Mouse (Mus musculus) T-helper 2 cell (primary cell): ENCODE results near the gene Gm20388.

Source experiments
- in situ Hi-C: fragments of 300-600 bp; cut with MboI, MseI; formaldehyde crosslinking; loops from one replicate; pipeline ENCODE4 v1.15.1; 2025; ENCODE audit warnings: high pct_unique_total_duplicates

Gm20388 gene

GRCm38 (mm10) chr8:120118847-120119246 is 208.2 kb downstream of the Gm20388 start:
- in situ Hi-C loops, result loop anchor here (10.0 kb wide), 2 partner anchors 564 to 1466 kb away; partner anchors contain the start of gene Mbtps1

GRCm38 (mm10) chr8:120119429-120119828 is 208.8 kb downstream of the Gm20388 start:
- in situ Hi-C loops, result loop anchor here (10.0 kb wide), 2 partner anchors 565 to 1465 kb away; partner anchors contain the start of gene Mbtps1

GRCm38 (mm10) chr8:120119931-120120330 is 209.3 kb downstream of the Gm20388 start:
- in situ Hi-C loops, result loop anchor here (10.0 kb wide), 2 partner anchors 565 to 1465 kb away; partner anchors contain the start of gene Mbtps1

DNA sequence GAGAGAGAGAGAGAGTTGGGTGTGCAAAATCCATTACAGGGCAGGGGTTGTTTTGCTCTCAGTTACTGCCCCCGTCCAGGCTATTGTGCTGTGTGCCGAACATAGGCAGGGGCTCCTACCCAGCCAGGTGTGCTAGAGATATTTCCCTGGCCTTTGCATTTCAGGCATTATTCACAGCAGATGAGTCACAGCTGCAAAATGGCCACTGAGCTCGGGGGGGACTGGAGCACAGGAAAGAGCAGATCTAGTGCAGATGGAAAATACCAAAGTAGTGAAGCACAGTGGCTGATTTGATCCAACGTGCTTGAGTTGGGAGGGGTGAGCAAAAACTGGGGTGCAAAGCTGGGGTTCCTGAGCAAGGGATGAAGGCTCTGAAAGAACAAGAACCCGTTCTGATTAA is 210.3 kb downstream of the Gm20388 start:
- in situ Hi-C loops, result no loop called here

DNA sequence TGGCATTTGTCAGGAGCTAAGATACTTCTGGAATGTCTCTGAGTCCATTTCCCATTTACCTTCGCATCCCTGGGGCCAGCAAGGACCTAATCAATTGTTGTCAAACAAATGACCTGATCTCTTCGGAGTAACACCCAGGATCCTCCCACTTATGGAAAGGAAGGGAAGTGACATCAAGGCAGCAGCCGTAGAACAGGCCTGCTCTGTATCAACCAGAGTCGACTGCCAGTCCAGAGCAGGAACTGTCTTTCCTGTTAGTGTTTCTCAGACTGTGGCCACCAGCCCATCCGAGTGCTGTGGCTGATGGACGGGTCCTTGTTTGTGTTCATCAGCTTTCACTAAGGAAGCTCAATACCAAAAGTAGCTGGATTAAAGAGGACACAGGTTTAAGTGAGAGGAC is 213.6 kb downstream of the Gm20388 start:
- in situ Hi-C loops, result no loop called here

GRCm38 (mm10) chr8:120124836-120125389 is 214.3 kb downstream of the Gm20388 start:
- in situ Hi-C loops, result no loop called here

DNA sequence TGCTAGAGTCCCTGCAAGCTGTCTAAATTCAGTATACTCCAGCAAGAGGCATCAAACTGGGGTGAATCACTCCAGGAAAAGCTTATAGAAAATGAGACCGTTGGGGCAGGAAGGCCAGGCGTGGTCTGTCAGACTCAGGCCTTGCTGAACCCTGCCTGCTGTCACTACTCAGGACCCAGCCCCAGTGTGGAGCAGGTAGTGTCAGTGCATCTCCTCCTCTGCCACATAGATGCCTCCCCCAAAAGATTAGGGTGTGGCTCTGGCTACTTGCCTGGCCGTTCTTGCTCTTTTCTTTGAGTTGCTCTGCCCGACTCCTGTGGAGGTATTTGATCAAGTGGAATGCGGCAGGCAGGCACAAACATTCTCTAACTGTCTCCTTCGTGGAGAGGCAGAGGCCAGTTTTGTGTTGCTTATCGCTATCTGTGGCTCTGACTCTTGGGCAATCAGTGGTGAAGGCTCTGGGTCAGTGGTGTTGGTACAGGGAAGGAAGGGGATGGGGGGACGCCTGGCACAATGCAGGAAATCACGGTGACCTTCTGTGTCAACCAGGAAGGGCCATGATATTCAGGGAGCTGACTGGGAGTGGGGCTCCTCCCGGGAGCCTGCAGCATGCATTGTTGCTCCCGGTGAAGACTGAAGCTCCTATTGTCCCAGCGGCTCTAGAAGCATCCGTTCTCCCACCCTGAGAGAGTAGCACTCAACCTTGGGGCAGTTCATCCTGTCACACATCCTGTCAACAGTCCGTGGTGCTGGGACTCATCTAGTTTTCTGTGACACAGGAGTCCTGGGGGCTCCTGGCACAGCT is 215.9 kb downstream of the Gm20388 start:
- in situ Hi-C loops, result no loop called here

DNA sequence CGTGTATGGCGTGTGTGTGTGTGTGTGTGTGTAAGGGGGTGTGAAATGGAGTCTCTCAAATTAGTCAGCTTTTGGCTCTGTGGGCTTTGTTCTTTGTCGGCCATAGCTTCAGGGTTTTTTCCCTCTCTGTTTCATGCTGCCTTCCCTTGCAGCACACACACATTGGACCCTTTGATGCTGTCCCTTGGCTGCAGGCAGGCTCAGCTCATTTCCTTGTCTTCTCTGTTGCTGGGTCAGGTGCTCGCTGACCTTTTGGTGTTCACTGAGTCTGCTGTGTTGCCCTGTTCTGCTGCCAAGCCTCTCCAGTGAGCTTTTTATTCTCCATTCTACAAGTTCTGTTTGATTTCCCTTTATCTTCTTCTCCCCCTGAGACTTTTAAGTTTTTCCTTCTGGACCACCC is 218.9 kb downstream of the Gm20388 start:
- in situ Hi-C loops, result no loop called here

DNA sequence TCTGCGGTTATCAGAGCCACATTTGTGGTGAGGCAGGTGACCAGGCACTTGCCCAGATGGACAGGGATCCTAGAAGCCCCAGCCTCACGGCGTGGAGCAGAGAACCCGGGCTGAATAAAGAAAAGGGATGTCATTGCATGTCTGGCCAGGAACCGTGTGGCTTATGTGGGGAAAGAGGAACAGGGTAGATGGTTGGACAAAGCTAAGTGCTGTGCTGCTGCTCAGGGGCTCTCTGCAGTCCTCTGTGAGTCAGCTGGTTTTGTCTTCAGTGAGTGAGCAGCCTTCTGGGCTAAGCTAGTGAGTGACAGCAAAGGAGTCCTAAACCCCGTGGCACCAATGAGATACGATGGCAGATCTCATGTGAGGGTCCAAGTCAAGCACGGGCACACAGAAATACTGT is 220.5 kb downstream of the Gm20388 start:
- in situ Hi-C loops, result no loop called here

GRCm38 (mm10) chr8:120133169-120133568 is 222.5 kb downstream of the Gm20388 start:
- in situ Hi-C loops, result no loop called here

DNA sequence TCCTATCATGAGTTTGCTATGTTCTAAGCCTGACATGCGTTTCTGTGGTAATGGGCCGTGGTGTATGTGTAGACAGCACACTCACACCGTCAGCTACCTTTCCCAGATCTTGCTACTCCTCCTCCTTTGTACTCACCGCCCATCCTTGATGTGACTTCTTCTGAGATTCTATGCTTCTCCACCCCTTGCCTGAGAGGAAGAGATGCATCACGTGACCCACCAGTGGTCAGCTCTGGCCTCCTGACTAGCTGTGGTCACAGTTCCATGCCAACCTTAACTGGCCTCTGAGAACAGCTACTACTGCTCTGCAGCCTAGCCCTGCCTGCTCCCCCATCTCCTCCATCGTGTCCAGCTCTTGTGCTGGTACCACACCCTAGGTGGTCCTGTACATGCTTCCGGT is 225.0 kb downstream of the Gm20388 start:
- in situ Hi-C loops, result no loop called here

DNA sequence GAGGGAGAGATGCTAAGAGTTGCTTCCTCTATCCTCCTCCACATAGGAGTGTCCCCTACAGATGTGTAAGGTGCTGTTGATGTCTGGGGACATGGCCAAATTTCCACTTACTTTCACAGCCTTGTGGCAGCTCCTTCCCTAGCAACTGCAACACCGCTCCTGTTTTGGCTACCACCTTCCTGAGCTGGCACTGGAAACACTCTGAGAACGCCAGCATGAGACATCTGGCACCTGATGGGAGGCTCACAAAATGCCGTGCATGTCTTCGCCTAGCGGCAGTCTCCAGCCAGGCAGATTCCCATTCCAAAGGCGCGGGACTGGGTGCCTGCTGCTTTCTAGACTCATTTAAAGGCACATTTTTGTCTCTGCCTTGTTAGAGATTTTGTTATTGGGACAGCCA is 226.0 kb downstream of the Gm20388 start:
- in situ Hi-C loops, result no loop called here

DNA sequence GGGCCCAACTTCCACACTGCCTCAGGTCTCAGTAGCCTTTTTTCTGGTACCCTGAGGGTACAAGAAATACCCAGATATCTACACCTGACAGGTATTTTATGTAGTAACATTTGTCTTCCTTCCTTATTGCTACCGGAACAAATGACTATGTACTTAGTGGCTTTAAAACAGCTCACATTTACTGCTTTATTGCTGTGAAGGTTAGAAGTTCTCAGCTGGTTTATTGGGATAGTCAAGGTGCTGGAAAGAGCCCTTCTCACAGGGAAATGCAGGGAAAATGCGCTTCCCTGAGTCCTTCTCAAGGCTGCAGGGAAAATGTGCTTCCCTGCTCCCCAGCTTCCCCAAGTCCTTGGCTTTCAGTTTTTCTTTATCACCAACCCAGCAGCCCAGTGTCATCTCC is 228.3 kb downstream of the Gm20388 start:
- in situ Hi-C loops, result no loop called here

- in situ Hi-C loops, result no loop called here
Observed at GRCm38 (mm10) chr8:120140769-120141168, 230.1 kb downstream of the Gm20388 start.

DNA sequence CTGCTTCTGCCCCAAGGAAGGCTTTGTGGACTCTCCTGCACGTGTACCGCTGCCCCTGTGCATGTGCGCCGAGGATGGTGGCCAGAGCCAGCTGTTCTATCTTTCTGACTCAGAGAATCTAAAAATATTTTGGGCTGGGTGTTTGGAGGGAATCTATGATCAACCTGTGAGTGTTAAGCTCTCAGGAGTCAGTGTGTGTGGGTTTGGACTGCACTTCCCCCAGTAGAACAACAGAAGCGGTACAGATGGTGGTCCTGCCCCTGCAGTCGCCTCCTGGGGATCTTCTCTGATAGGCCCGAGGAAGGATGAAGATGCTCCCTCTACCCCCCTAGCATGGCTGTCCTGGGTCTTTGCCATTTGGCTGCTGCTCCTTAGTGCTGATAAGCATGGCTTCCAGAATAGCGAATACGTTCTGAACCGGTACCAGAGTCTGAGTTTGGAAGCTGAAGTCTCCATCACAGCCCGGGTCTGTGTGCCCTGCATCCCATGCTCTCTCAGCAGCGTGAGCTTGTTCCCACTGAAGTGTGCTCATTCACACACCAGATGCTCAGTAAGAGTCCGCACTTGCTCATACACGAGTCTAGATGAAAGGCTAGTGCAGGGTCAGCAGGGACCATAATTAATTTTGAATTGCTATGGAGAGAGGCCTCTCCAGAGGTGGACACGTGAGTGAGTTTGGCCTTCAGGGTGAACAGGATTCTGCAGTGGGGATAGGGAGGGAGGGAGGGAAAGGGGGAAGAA is 233.4 kb downstream of the Gm20388 start:
- in situ Hi-C loops, result no loop called here

- in situ Hi-C loops, result no loop called here
Observed at GRCm38 (mm10) chr8:120144652-120145301, 234.1 kb downstream of the Gm20388 start.

- in situ Hi-C loops, result no loop called here
Observed at GRCm38 (mm10) chr8:120146051-120146450, 235.4 kb downstream of the Gm20388 start.

DNA sequence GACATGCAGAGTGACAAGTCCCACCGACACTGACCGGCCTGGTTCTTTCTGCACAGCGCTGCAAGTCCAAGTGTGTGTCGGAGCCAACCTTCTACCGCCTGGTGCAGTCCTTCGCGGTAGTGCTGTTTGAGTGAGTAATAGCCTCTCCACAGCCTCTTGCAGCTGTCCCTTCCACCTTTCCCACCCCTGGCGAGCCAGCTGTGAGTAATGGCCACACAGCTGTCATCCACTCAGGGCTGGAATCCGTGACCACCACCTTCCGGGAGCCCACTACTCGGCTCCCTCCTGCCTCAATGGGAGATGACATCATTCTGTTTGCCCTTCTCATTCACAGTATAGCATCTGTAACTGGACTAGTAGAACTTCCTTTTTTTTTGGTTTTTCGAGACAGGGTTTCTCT is 239.4 kb downstream of the Gm20388 start:
- in situ Hi-C loops, result no loop called here

DNA sequence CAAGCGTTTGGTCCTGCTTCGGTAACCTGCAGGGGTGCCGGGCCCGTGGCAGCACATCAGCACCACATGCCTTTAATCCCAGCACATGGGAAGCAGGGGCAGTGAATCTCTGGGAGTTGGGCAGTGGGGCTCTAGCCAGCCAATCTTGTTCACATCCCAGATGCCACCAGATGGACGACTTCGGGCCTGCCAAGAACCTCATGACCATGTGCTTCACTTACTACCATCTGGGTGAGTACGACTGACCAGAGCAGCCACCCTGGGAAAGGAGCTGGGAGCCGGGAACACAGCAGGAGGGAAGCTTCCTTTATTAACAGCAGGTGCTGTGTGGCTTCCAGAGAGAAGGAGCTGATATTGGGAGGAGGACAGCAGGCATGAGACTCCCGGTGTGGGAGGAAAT is 240.5 kb downstream of the Gm20388 start:
- in situ Hi-C loops, result no loop called here

- in situ Hi-C loops, result no loop called here
Observed at GRCm38 (mm10) chr8:120152636-120153035, 242.0 kb downstream of the Gm20388 start.

DNA sequence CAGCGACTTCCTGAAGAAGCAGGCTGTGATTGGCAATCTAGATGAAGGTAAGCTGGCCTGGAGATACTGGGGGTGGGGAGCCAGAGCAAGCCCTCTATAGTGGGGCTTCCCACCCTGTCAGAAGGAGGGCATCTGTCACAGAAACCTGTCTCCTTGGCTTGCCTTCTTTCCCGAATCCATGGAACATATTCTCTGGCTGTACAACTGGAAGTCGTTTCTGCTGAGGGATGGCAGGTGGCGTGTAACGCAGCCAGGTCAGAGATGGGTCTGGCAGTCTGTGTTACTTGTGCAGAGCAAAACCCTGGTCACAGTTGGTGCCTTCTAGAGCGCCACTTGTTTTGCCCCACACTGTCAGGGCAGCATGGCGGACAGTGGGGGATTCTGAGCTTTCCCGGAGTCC is 249.7 kb downstream of the Gm20388 start:
- in situ Hi-C loops, result no loop called here
